Mouse (Mus musculus) cerebral cortex, adult 2 months (tissue): ENCODE results near the gene Acads.

ENCODE experiments used
- WGBS: fragments of 180-500 bp; shearing (Covaris S2); methylation state at CpG from one replicate; pipeline ENCODE4 v1.1.7; 2018; 5-methylcytosine and 5-hydroxymethylcytosine counted together

The Acads gene

GRCm38 (mm10) chr5:115071096-115071901 lies 47.8 kb downstream of the Acads start:
- WGBS: 82% methylated on average over 11 of the region's 11 CpGs

GRCm38 (mm10) chr5:115070457-115070856 lies 48.7 kb downstream of the Acads start:
- WGBS: 100% methylated on average over 2 of the region's 2 CpGs

- WGBS: 57% methylated on average over 3 of the region's 3 CpGs
Observed at GRCm38 (mm10) chr5:115069611-115070010, 49.5 kb downstream of the Acads start.

GRCm38 (mm10) chr5:115068671-115069421 lies 50.3 kb downstream of the Acads start:
- 56% methylated on average over 11 of the region's 11 CpGs for WGBS

- 69% methylated on average over 4 of the region's 4 CpGs for WGBS
Observed at GRCm38 (mm10) chr5:115066245-115066644, 52.9 kb downstream of the Acads start.

- 63% methylated on average over 7 of the region's 7 CpGs for WGBS
Observed at GRCm38 (mm10) chr5:115063391-115063790, 55.8 kb downstream of the Acads start.

- WGBS: 81% methylated on average over 1 of the region's 1 CpGs
Observed at GRCm38 (mm10) chr5:115062566-115062965, 56.6 kb downstream of the Acads start.

GRCm38 (mm10) chr5:115060977-115061376 lies 58.2 kb downstream of the Acads start:
- WGBS: 78% methylated on average over 3 of the region's 3 CpGs
